Mouse (Mus musculus) embryonic facial prominence, embryonic 10.5 days (tissue): Measurements from ENCODE around the gene Tmod1. TPM values are rescaled to one million over a fixed set of nuclear protein-coding genes. Genes with fewer than 3 reads are reported as not detected.

Source experiments
- DNase-seq: peaks from one replicate; pipeline ENCODE4 v3.0.0-alpha.2; 2017; ENCODE audit warnings: low spot score
- H3K27ac ChIP-seq: fragments of 300-500 bp; sonication (generic); replicated peaks from 2 replicates; pipeline ENCODE4 v1.5.1; 2016; ENCODE audit warnings: mild to moderate bottlenecking
- H3K27me3 ChIP-seq: fragments of 300-500 bp; sonication (generic); replicated peaks from 2 replicates; pipeline ENCODE4 v1.6.1; 2016; ENCODE audit warnings: low read depth, mild to moderate bottlenecking; ENCODE audit not compliant: poor library complexity, severe bottlenecking
- H3K36me3 ChIP-seq: fragments of 300-500 bp; sonication (generic); replicated peaks from 2 replicates; pipeline ENCODE4 v1.6.1; 2016; ENCODE audit warnings: mild to moderate bottlenecking, moderate library complexity
- H3K4me1 ChIP-seq: fragments of 300-500 bp; sonication (generic); 2 replicates; pipeline ENCODE4 v1.6.1; 2016
- H3K4me3 ChIP-seq: fragments of 300-500 bp; sonication (generic); 2 replicates; pipeline ENCODE4 v1.5.1; 2016; ENCODE audit warnings: mild to moderate bottlenecking, moderate library complexity
- H3K9me3 ChIP-seq: fragments of 300-500 bp; sonication (generic); 2 replicates; pipeline ENCODE4 v1.6.1; 2016; ENCODE audit warnings: mild to moderate bottlenecking
- WGBS: fragments of 180-500 bp; shearing (Covaris S2); methylation state at CpG from one replicate; pipeline ENCODE4 v1.1.7; 2016; 5-methylcytosine and 5-hydroxymethylcytosine counted together
- polyA plus RNA-seq: library from polyadenylated mRNA; unstranded; fragments of >200 nt; fragmentation: Nextera tagmentation; extraction: Ambion mirVana; gene quantifications from 2 replicates; pipeline ENCODE4 v1.2.1, GENCODE M21; 2016

The Tmod1 gene
- polyA plus RNA-seq, 1 experiment from 2014 or later: 2.8 TPM

DNA sequence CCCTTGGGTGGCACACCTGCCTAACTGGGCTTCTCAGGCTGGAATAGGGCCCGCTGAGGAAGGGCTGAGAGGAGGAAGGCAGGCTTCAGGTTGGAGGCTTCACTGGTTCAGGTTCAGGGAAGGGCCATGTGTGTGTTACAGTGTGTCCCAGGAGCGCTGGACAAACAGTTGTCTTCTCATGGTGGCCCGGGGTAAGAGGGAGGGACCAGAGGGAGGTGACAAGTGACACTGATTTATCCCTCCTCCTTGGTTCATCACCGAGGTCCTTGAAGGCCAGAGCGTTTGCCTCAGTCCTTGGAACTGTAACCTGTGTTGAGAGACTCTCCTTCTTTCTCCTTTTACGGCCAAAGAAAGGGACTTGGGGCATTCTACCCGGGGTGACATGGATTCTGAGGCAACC lies 61.8 kb downstream of the Tmod1 start:
- no peaks in the 10 kb centered on the region for H3K9me3 ChIP-seq
- H3K4me3 ChIP-seq: no peak overlapping the region
- peak overlapping the region; percentile 73 for H3K27ac ChIP-seq
- no peaks in the 10 kb centered on the region for H3K27me3 ChIP-seq
- 74% methylated on average over 7 of the region's 7 CpGs for WGBS
- no peak for DNase-seq
- peaks cover 24% of the 10 kb centered on the region for H3K4me1 ChIP-seq
- no peaks in the 10 kb centered on the region for H3K36me3 ChIP-seq

DNA sequence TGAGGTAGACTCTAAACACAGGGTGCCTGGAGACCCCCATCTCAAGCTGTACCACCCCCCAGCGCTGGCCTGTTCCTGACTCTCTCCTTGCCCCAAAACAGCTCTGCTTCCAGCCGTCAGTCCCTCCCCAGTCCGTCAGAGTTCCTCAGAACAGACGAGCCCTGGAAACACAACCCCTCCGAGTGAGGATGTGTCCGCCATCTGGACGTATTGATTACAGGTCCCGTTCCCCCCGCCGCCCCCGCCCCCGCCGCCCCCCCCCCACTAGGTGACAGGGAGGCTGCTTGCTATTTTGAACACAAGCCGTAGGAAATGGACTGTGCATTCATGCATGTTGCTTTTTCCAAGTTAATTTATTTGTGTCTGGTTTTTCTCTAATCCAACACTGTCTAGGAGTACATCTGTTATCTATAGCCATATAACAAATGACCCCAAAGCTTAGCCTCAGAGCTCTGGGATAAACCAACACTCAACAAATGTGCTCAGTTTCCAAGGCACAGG lies 62.5 kb downstream of the Tmod1 start:
- peak; percentile 53 for DNase-seq
- Histone ChIP-seq H3K36me3 (no peaks in the 10 kb centered on the region), H3K9me3 (no peaks in the 10 kb centered on the region), H3K4me1 (peaks cover 22% of the 10 kb centered on the region), H3K27me3 (no peaks in the 10 kb centered on the region), H3K4me3 (peak overlapping the region; percentile 27; the same call in 1 of the 2 replicates), H3K27ac (peak overlapping the region; percentile 73)
- WGBS: 50% methylated on average over 14 of the region's 14 CpGs

GRCm38 (mm10) chr4:46102078-46102769 lies 63.5 kb downstream of the Tmod1 start:
- no peak for DNase-seq
- Histone ChIP-seq H3K4me3 (no peak overlapping the region), H3K36me3 (no peaks in the 10 kb centered on the region), H3K27ac (peak overlapping the region; percentile 24; the same call in 1 of the 2 replicates), H3K4me1 (peaks cover 22% of the 10 kb centered on the region), H3K27me3 (no peaks in the 10 kb centered on the region), H3K9me3 (no peaks in the 10 kb centered on the region)
- WGBS: 93% methylated on average over 10 of the region's 10 CpGs

DNA sequence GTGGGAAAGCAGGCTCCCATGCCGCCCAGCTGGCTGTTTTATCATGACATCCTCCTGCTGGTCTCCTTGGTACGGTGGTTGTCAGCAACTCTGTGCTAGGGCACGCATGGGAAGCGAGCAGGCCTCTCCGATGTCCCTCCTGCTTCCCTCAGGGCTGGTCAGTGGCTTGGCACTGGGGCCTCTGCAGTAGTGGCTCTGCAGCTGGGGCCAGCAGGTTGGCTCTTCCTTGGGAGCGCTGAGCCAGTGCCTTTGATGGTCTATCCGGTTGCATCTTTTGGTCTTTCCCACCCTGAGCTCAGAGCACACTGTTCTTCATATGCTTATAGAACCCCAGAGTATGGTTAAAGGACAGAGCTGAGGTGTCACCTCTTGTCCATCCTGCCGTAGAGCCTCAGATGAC lies 71.3 kb downstream of the Tmod1 start:
- Histone ChIP-seq H3K36me3 (peaks cover 22% of the 10 kb centered on the region), H3K9me3 (no peaks in the 10 kb centered on the region), H3K4me1 (no peaks in the 10 kb centered on the region), H3K27ac (no peak overlapping the region), H3K4me3 (no peak overlapping the region), H3K27me3 (no peaks in the 10 kb centered on the region)
- WGBS: 88% methylated on average over 8 of the region's 8 CpGs
- no peak for DNase-seq

DNA sequence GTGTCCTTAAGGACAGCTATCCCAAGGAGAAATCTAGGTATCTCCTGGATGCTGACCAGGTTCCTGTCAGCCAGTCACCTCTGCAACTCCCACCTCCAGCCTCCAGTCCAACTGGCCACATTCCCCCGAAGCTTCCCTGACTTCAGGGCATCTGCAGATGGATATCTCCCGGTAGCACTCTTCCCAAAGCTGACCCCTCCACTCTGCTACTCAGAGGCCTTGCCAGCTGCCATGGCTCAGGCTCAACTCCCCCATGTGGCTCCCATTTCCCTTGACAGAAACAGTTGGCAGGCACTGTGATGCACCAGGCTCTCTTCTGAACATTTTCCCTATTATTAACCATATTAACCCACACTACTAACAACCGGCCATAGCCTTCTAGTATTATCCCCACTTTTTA lies 72.6 kb downstream of the Tmod1 start:
- H3K4me1 ChIP-seq: no peaks in the 10 kb centered on the region
- peaks cover 35% of the 10 kb centered on the region for H3K36me3 ChIP-seq
- no peaks in the 10 kb centered on the region for H3K27me3 ChIP-seq
- no peak for DNase-seq
- H3K9me3 ChIP-seq: no peaks in the 10 kb centered on the region
- no peak overlapping the region for H3K4me3 ChIP-seq
- 73% methylated on average over 3 of the region's 3 CpGs for WGBS
- H3K27ac ChIP-seq: no peak overlapping the region

DNA sequence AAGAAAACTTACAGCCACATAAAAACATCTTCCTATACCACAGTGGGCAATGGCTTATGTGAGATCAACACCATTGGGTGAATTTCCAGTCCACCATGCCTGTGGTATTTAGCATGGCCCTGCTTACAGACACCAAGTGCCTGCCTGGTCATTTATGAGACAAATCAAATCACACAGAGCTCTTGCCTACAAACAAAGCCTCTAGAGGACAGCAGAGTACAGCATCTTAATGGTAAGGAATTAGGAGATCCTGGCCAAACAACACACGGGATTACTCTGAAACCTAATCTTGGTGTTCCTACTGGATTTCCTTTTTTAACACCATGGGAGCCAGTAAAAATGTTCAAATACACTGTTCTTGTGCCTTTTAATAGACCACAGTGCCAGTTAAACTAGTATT lies 76.6 kb downstream of the Tmod1 start:
- peaks cover 75% of the 10 kb centered on the region for H3K36me3 ChIP-seq
- WGBS: 88% methylated on average over 1 of the region's 1 CpGs
- no peak overlapping the region for H3K4me3 ChIP-seq
- no peak overlapping the region for H3K27ac ChIP-seq
- H3K9me3 ChIP-seq: no peaks in the 10 kb centered on the region
- H3K4me1 ChIP-seq: no peaks in the 10 kb centered on the region
- no peak for DNase-seq
- no peaks in the 10 kb centered on the region for H3K27me3 ChIP-seq

GRCm38 (mm10) chr4:46116544-46117175 lies 77.9 kb downstream of the Tmod1 start:
- Histone ChIP-seq H3K27me3 (no peaks in the 10 kb centered on the region), H3K36me3 (peaks cover 88% of the 10 kb centered on the region), H3K4me1 (no peaks in the 10 kb centered on the region), H3K9me3 (no peaks in the 10 kb centered on the region), H3K27ac (no peak overlapping the region), H3K4me3 (no peak overlapping the region)
- 86% methylated on average over 10 of the region's 10 CpGs for WGBS
- no peak for DNase-seq

DNA sequence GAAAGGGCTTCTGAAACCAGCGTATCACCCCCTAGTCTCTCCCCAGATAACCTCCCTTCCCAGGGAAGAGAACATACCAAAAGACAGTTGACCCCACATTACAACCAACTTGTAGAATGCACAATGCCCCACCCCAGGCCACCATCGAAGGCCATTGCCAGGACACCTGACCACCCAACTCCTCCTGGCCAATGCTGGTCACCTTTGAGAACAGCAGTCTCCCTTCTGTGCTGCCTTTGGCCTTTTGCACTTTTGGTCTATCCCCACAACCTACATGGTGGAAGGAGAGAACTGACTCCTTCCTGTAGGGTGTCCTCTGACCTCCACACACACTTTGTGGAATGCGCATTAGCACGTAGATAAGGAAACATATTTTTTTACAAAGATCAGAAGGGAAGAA lies 78.8 kb downstream of the Tmod1 start:
- peaks cover 97% of the 10 kb centered on the region for H3K36me3 ChIP-seq
- 94% methylated on average over 4 of the region's 4 CpGs for WGBS

DNA sequence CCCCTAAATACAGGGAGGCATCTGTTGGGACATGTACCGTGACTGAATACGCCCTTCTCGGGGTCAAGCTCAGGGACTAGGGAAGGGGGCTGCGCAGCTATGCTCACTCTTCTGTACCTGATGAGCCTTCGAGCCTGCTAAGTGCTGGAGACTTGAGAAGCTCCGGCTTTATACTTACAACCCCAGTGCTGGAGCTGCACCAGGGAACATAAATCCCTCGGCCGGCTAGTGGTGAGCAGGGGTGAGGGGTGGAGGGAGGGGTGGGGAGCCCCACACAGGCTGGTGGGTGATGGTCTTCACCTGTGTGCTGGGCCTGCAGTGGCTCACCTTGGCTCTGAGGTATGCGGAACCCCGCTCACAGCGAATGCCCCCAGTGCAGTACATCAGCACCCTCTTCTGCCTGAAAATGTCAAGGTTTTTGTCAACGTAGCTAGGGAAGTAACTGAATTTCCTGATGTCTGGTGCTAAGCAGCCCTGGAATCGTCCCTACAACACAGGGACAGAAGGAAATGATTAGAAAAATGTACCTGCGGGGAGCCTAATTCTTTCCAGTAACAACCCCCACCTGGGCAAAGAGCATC lies 80.9 kb downstream of the Tmod1 start:
- H3K27me3 ChIP-seq: no peaks in the 10 kb centered on the region
- no peaks in the 10 kb centered on the region for H3K9me3 ChIP-seq
- peaks cover 99% of the 10 kb centered on the region for H3K36me3 ChIP-seq
- no peak for DNase-seq
- WGBS: 92% methylated on average over 14 of the region's 14 CpGs
- no peaks in the 10 kb centered on the region for H3K4me1 ChIP-seq
- H3K27ac ChIP-seq: no peak overlapping the region
- H3K4me3 ChIP-seq: no peak overlapping the region

More for the DNA sequence above, 78.8 kb downstream of the Tmod1 start:
- no peak overlapping the region for H3K27ac ChIP-seq
- no peaks in the 10 kb centered on the region for H3K27me3 ChIP-seq
- no peak for DNase-seq
- no peaks in the 10 kb centered on the region for H3K9me3 ChIP-seq
- H3K4me3 ChIP-seq: no peak overlapping the region
- H3K4me1 ChIP-seq: no peaks in the 10 kb centered on the region

GRCm38 (mm10) chr4:46120767-46121166 lies 82.0 kb downstream of the Tmod1 start:
- Histone ChIP-seq H3K9me3 (no peaks in the 10 kb centered on the region), H3K27me3 (no peaks in the 10 kb centered on the region), H3K4me1 (no peaks in the 10 kb centered on the region), H3K27ac (no peak overlapping the region), H3K36me3 (peaks cover 100% of the 10 kb centered on the region), H3K4me3 (no peak overlapping the region)
- no peak for DNase-seq
- 84% methylated on average over 3 of the region's 3 CpGs for WGBS

- Histone ChIP-seq H3K27me3 (no peaks in the 10 kb centered on the region), H3K36me3 (peaks cover 96% of the 10 kb centered on the region), H3K4me1 (no peaks in the 10 kb centered on the region), H3K4me3 (no peak overlapping the region), H3K27ac (no peak overlapping the region), H3K9me3 (no peaks in the 10 kb centered on the region)
- 97% methylated on average over 6 of the region's 6 CpGs for WGBS
- DNase-seq: no peak
Measured at GRCm38 (mm10) chr4:46123358-46123757, 84.6 kb downstream of the Tmod1 start.

DNA sequence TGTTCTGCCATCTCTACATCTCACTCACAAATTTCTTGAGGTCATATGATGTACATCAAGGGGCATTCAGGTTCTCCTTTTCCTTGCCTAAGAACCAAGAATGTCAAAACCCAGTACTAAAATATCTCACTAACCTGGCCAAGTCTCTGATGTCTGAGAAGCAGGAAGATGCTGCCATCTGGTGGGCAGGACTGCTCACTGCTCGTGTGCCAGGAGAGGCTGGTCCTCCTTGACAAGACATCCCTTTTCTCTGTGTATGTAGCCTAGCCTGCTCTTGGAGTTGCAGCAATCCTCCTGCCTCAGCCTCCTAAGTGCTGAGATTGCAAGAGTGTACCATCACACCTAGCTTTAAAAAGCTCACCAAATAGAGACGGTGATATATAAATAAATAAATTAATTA lies 87.8 kb downstream of the Tmod1 start:
- DNase-seq: peak; percentile 73
- H3K4me1 ChIP-seq: no peaks in the 10 kb centered on the region
- no peaks in the 10 kb centered on the region for H3K27me3 ChIP-seq
- WGBS: 52% methylated on average over 2 of the region's 2 CpGs
- peaks cover 93% of the 10 kb centered on the region for H3K36me3 ChIP-seq
- no peak overlapping the region for H3K4me3 ChIP-seq
- H3K27ac ChIP-seq: no peak overlapping the region
- H3K9me3 ChIP-seq: no peaks in the 10 kb centered on the region
